Mouse (Mus musculus) common myeloid progenitor, adult 5-6 weeks (primary cell): Measurements from ENCODE around the gene Pafah1b2. TPM values are rescaled to one million over a fixed set of nuclear protein-coding genes. Genes with fewer than 3 reads are reported as not detected.

Experiments
- ATAC-seq: replicated peaks from 2 replicates; pipeline ENCODE4 v1.8.0; 2016; ENCODE audit warnings: low read depth, mild to moderate bottlenecking, moderate TSS enrichment, inconsistent platforms; ENCODE audit not compliant: poor library complexity, severe bottlenecking
- total RNA-seq: library from RNA; stranded (forward); fragments of 200-1000, 187-1606 nt; gene quantifications from 2 replicates; pipeline ENCODE4 v1.2.3, GENCODE M21; 2017

The Pafah1b2 gene
- total RNA-seq, 1 experiment from 2014 or later, result 88.3 TPM

- ATAC-seq, result no peak
Observed at GRCm38 (mm10) chr9:46029534-46029933, 17.0 kb upstream of the Pafah1b2 start.

GRCm38 (mm10) chr9:46027994-46028393 is 15.5 kb upstream of the Pafah1b2 start:
- ATAC-seq, result peak; percentile 57

GRCm38 (mm10) chr9:46026058-46026849 is 13.8 kb upstream of the Pafah1b2 start:
- ATAC-seq, result peak; percentile 63

- ATAC-seq, result no peak
Observed at GRCm38 (mm10) chr9:46023591-46023990, 11.1 kb upstream of the Pafah1b2 start.

GRCm38 (mm10) chr9:46019975-46020374 is 7.5 kb upstream of the Pafah1b2 start:
- no peak for ATAC-seq

- ATAC-seq, result no peak
Observed at GRCm38 (mm10) chr9:46018316-46018715, 5.8 kb upstream of the Pafah1b2 start.

GRCm38 (mm10) chr9:46016417-46016816 is 3.9 kb upstream of the Pafah1b2 start:
- no peak for ATAC-seq

- no peak for ATAC-seq
Observed at GRCm38 (mm10) chr9:46015831-46016230, 3.3 kb upstream of the Pafah1b2 start.

- ATAC-seq, result peak; percentile 22
Observed at GRCm38 (mm10) chr9:46015081-46015551, 2.6 kb upstream of the Pafah1b2 start.

GRCm38 (mm10) chr9:46014251-46014681 is 1.8 kb upstream of the Pafah1b2 start:
- ATAC-seq, result peak; percentile 64

- ATAC-seq, result no peak
Observed at GRCm38 (mm10) chr9:46013616-46014015, 1.1 kb upstream of the Pafah1b2 start.

GRCm38 (mm10) chr9:46013009-46013586 is 608 bp upstream of the Pafah1b2 start:
- ATAC-seq, result no peak

- peak; percentile 4; the same call in 1 of the 2 replicates for ATAC-seq
Observed at GRCm38 (mm10) chr9:46011094-46011970, 1.2 kb downstream of the Pafah1b2 start.

- ATAC-seq, result peak; percentile 57
Observed at GRCm38 (mm10) chr9:46009669-46009983, 2.9 kb downstream of the Pafah1b2 start.

- ATAC-seq, result no peak
Observed at GRCm38 (mm10) chr9:46008931-46009668, 3.4 kb downstream of the Pafah1b2 start.

- ATAC-seq, result peak; percentile 34; the same call in 1 of the 2 replicates
Observed at GRCm38 (mm10) chr9:46006224-46006623, 6.3 kb downstream of the Pafah1b2 start.

- ATAC-seq, result no peak
Observed at GRCm38 (mm10) chr9:46004529-46004928, 8.0 kb downstream of the Pafah1b2 start.

GRCm38 (mm10) chr9:46003729-46004128 is 8.8 kb downstream of the Pafah1b2 start:
- ATAC-seq, result 0 out of 2 replicates have a peak, but pooled peaks have one; percentile 54

GRCm38 (mm10) chr9:45999009-45999408 is 13.5 kb downstream of the Pafah1b2 start:
- ATAC-seq, result no peak

- ATAC-seq, result no peak; the same call in 1 of the 2 replicates
Observed at GRCm38 (mm10) chr9:45985229-45985567, 27.3 kb downstream of the Pafah1b2 start.
